Mouse (Mus musculus) kidney, adult 11 months (tissue): Measurements from ENCODE around the gene Sec31b.
A peak's percentile ranks its signal among the peaks of the same experiment; 100 is the strongest.

ENCODE experiments used
- DNase-seq: peaks from one replicate; pipeline ENCODE4 v3.0.0; 2022

The Sec31b gene

GRCm38 (mm10) chr19:44525551-44526205 is 20.0 kb downstream of the Sec31b start:
- DNase-seq: no peak

GRCm38 (mm10) chr19:44519152-44519551 is 26.5 kb downstream of the Sec31b start:
- DNase-seq: peak; percentile 29

- DNase-seq: peak; percentile 26
These were observed 27.5 kb downstream of the Sec31b start for GRCm38 (mm10) chr19:44517996-44518768.

GRCm38 (mm10) chr19:44515769-44516168 is 29.9 kb downstream of the Sec31b start:
- DNase-seq: no peak

GRCm38 (mm10) chr19:44514521-44515451 is 30.9 kb downstream of the Sec31b start:
- DNase-seq: no peak

GRCm38 (mm10) chr19:44513921-44514482 is 31.7 kb downstream of the Sec31b start:
- DNase-seq: no peak

GRCm38 (mm10) chr19:44513054-44513833 is 32.4 kb downstream of the Sec31b start:
- DNase-seq: no peak

- DNase-seq: no peak
These were observed 33.1 kb downstream of the Sec31b start for GRCm38 (mm10) chr19:44512601-44513000.

GRCm38 (mm10) chr19:44511451-44512231 is 34.0 kb downstream of the Sec31b start:
- peak; percentile 73 for DNase-seq

- DNase-seq: no peak
These were observed 35.0 kb downstream of the Sec31b start for GRCm38 (mm10) chr19:44510534-44511175.

GRCm38 (mm10) chr19:44502741-44503140 is 42.9 kb downstream of the Sec31b start:
- no peak for DNase-seq

GRCm38 (mm10) chr19:44501925-44502324 is 43.7 kb downstream of the Sec31b start:
- DNase-seq: no peak

GRCm38 (mm10) chr19:44500240-44500639 is 45.4 kb downstream of the Sec31b start:
- no peak for DNase-seq

GRCm38 (mm10) chr19:44498936-44499335 is 46.7 kb downstream of the Sec31b start:
- no peak for DNase-seq

- DNase-seq: no peak
These were observed 48.7 kb downstream of the Sec31b start for GRCm38 (mm10) chr19:44496941-44497340.

GRCm38 (mm10) chr19:44496511-44496910 is 49.2 kb downstream of the Sec31b start:
- no peak for DNase-seq

- DNase-seq: no peak
These were observed 52.5 kb downstream of the Sec31b start, which contains the start of gene Wnt8b for GRCm38 (mm10) chr19:44493128-44493527. Gene Wnt8b, plus strand, starts transcription at chr19:44493472.

- DNase-seq: peak; percentile 31
These were observed 58.4 kb downstream of the Sec31b start for GRCm38 (mm10) chr19:44487266-44487665.

- DNase-seq: no peak
These were observed 69.1 kb downstream of the Sec31b start for GRCm38 (mm10) chr19:44476541-44476940.

- no peak for DNase-seq
These were observed 70.4 kb downstream of the Sec31b start for GRCm38 (mm10) chr19:44475268-44475667.

- peak; percentile 79 for DNase-seq
These were observed 71.5 kb downstream of the Sec31b start for GRCm38 (mm10) chr19:44474158-44474557.
